Mouse (Mus musculus): ENCODE results near the gene Zbtb43. TPM values are rescaled to one million over a fixed set of nuclear protein-coding genes. Genes with fewer than 3 reads are reported as not detected.
A peak's percentile ranks its signal among the peaks of the same experiment; 100 is the strongest.

The Zbtb43 gene
- total and polyA plus RNA-seq, 3 experiments = 9.2 to 20.3 (median 20.0) TPM

DNA sequence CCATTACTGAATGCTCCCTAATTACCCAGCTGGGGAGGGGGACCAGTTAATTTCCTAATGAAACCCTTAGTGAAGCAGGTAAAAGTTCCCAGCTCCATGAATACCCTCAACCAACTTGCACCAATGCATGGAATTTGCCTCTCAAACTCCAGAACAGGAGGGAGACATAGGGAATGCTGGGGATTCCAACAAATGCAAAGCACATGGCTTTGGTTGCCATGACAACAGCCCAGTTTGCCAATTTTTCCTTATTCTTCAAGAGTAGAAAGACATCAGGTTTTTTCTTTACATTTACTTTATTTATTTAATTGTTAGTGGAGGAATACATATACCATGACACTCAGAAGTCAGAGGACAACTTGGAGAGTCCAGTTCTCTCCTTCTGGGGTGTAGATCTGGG lies 7.6 kb upstream of the Zbtb43 start:
- H3K4me3 ChIP-seq = no peak overlapping the region

DNA sequence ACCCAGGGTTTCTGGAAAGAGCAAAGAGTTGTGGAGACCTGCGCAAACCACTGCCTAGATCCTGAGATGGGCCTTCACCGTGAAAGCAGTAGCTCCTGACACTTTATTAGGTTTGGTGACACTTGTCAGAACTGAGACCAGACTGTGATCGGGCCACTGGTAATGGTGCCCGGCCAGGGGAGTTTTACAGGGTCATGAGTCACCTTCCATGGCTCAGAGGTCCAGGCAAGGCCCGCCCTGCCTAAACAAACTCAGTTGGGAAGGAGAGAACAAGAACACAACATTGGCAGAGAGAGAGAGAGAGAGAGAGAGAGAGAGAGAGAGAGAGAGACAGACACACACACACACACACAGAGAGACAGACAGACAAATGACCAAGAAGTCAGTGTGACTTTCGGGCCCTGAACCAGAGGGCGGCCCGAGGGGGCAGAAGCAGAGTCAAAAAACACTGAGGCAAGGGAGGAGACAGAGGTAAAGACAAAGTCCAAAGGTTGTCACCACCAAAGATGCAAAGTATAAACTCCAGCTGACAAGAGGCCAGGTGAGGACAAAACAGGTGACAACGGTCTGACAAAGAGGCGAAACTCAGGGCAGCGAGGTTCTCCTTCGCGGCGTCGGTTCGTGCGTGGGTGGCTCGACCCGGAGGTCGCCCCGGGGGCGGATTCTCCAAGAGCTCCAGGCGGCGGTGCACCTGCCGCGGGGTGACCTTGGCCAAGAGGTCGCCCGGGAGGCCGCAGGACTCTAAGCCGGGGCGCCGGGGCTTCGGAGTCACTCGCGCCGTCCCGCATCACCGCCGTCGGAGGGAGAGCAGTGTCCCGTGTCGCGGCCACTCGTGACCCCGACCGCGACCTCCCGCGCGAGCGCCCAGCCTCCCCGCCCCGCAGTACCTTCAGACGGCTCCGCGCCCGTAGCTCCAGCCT lies 553 bp downstream of the Zbtb43 start:
- Histone ChIP-seq H3K4me1 (ENCODE audit: control insufficient read depth, insufficient read depth, low read length) (peaks cover 10% of the 10 kb centered on the region), H3K79me2 (replicated peaks; ENCODE audit: control insufficient read depth, insufficient read depth, low read length) (peaks cover 3% of the 10 kb centered on the region; the same call in 1 of the 2 replicates), H3K27me3 (ENCODE audit: control insufficient read depth, insufficient read depth, low read length) (no peaks in the 10 kb centered on the region), H3K4me3 (peak overlapping the region; percentile 87), H3K9ac (ENCODE audit: low read depth, low read length) (peak overlapping the region; percentile 95), H3K36me3 (ENCODE audit: control insufficient read depth, insufficient read depth, low read length) (peaks cover 14% of the 10 kb centered on the region), H3K27ac (peak overlapping the region; percentile 90)
- 3% methylated on average over 57 of the region's 57 CpGs for WGBS
- no peak for TF ChIP-seq CTCF (IDR thresholded peaks at IDR 0.05)
- no peak for TF ChIP-seq POLR2A (IDR thresholded peaks at IDR 0.05; ENCODE audit: insufficient read depth, low read depth, low read length)
- TF ChIP-seq EP300 (IDR thresholded peaks at IDR 0.05; ENCODE audit: insufficient read depth, low read depth, low read length) = no peak
- DNase-seq = peak in 1 of 2 experiments; percentile 20
- intact Hi-C loops (cut with DNase I) = loop anchor here (5.0 kb wide), 1 partner anchor 36 kb away; the partner anchor contains the start of gene Zbtb34

More for the DNA sequence above, 7.6 kb upstream of the Zbtb43 start:
- Histone ChIP-seq H3K4me1 (ENCODE audit: control insufficient read depth, insufficient read depth, low read length) (no peaks in the 10 kb centered on the region), H3K27ac (no peak overlapping the region), H3K9ac (ENCODE audit: low read depth, low read length) (no peak overlapping the region), H3K79me2 (replicated peaks; ENCODE audit: control insufficient read depth, insufficient read depth, low read length) (no peaks in the 10 kb centered on the region), H3K36me3 (ENCODE audit: control insufficient read depth, insufficient read depth, low read length) (no peaks in the 10 kb centered on the region), H3K27me3 (ENCODE audit: control insufficient read depth, insufficient read depth, low read length) (no peaks in the 10 kb centered on the region; the same call in 1 of the 2 replicates)
- no peak for TF ChIP-seq EP300 (IDR thresholded peaks at IDR 0.05; ENCODE audit: insufficient read depth, low read depth, low read length)
- no peak for DNase-seq
- intact Hi-C loops (cut with DNase I) = no loop called here

DNA sequence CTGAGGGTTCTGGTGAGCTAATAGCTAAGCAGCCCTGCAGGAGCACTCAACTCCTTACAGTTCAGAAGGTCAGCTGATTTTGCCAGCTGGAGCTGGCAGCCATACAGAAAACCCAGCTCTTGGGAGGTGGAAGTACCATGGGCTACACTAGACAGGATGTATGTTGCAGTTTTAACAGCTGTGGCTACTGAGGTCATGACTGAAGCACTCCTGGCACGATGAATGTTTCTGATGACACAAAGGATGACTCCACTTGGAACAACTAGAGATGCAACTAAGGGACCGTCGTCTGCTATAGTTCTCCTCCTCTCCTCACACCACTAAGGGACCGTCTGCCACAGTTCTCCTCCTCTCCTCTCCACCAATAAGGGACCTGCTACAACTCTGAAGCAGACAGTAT lies 2.4 kb downstream of the Zbtb43 start:
- Histone ChIP-seq H3K79me2 (replicated peaks; ENCODE audit: control insufficient read depth, insufficient read depth, low read length) (peaks cover 3% of the 10 kb centered on the region; the same call in 1 of the 2 replicates), H3K36me3 (ENCODE audit: control insufficient read depth, insufficient read depth, low read length) (peaks cover 14% of the 10 kb centered on the region), H3K27ac (no peak overlapping the region), H3K27me3 (ENCODE audit: control insufficient read depth, insufficient read depth, low read length) (no peaks in the 10 kb centered on the region), H3K4me1 (ENCODE audit: control insufficient read depth, insufficient read depth, low read length) (peaks cover 10% of the 10 kb centered on the region), H3K9ac (ENCODE audit: low read depth, low read length) (no peak overlapping the region; the same call in 1 of the 2 replicates), H3K4me3 (no peak overlapping the region)
- TF ChIP-seq POLR2A (IDR thresholded peaks at IDR 0.05; ENCODE audit: insufficient read depth, low read depth, low read length) (no peak), EP300 (IDR thresholded peaks at IDR 0.05; ENCODE audit: insufficient read depth, low read depth, low read length) (no peak), CTCF (IDR thresholded peaks at IDR 0.05) (no peak)
- DNase-seq = peak in 1 of 2 experiments; percentile 40
- WGBS = 12% methylated on average over 4 of the region's 4 CpGs
- intact Hi-C loops (cut with DNase I) = loop anchor here (5.0 kb wide), 1 partner anchor 34 kb away; the partner anchor contains the start of gene Zbtb34

DNA sequence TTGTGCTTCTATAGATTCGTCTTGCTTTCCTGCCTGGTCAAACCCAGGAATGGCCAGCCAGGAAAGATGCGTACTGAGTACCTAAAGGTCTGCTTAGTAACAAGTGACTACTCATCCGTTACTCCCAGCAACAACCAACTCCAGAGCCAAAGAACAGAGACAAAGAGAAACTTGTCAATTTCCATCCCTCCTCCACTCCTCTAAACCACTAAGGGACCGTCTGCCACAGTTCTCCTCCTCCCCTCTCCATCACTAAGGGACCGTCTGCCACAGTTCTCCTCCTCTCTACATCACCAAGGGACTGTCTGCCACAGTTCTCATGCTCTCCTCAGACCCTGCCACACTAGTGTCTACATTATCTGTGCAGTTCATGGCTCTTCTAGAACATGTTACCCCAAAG lies 3.1 kb downstream of the Zbtb43 start:
- intact Hi-C loops (cut with DNase I) = loop anchor here (5.0 kb wide), 1 partner anchor 33 kb away; the partner anchor contains the start of gene Zbtb34
- 71% methylated on average over 5 of the region's 5 CpGs for WGBS
- H3K4me1 ChIP-seq (ENCODE audit: control insufficient read depth, insufficient read depth, low read length) = peaks cover 10% of the 10 kb centered on the region
- H3K4me3 ChIP-seq = no peak overlapping the region
- no peak overlapping the region for H3K27ac ChIP-seq
- TF ChIP-seq EP300 (IDR thresholded peaks at IDR 0.05; ENCODE audit: insufficient read depth, low read depth, low read length) (no peak), CTCF (IDR thresholded peaks at IDR 0.05) (no peak)
- peaks cover 14% of the 10 kb centered on the region for H3K36me3 ChIP-seq (ENCODE audit: control insufficient read depth, insufficient read depth, low read length)
- H3K9ac ChIP-seq (ENCODE audit: low read depth, low read length) = no peak overlapping the region
- H3K27me3 ChIP-seq (ENCODE audit: control insufficient read depth, insufficient read depth, low read length) = no peaks in the 10 kb centered on the region
- H3K79me2 ChIP-seq (replicated peaks; ENCODE audit: control insufficient read depth, insufficient read depth, low read length) = peaks cover 3% of the 10 kb centered on the region; the same call in 1 of the 2 replicates
- DNase-seq = no peak

DNA sequence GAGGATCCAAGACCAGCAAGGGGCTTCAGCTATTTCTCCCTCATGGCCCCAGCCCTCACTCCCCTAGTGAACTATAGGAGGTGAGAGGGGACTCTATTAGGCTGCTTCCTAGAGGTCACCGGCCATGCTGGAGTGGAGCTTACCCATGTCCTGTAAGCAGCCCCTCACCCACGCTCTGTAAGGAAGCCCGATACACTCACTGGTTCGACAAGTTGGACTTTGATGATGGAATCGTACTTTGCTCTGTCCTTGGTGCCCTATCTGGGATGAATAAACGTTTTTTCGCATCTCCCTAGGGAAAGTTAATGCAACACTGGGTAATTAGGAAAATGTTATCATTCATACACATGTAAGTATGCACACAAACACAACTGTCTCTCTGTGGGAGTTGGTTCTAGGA lies 6.3 kb downstream of the Zbtb43 start:
- Histone ChIP-seq H3K36me3 (ENCODE audit: control insufficient read depth, insufficient read depth, low read length) (peaks cover 13% of the 10 kb centered on the region), H3K4me1 (ENCODE audit: control insufficient read depth, insufficient read depth, low read length) (peaks cover 7% of the 10 kb centered on the region), H3K27me3 (ENCODE audit: control insufficient read depth, insufficient read depth, low read length) (no peaks in the 10 kb centered on the region), H3K27ac (no peak overlapping the region), H3K4me3 (no peak overlapping the region), H3K9ac (ENCODE audit: low read depth, low read length) (no peak overlapping the region), H3K79me2 (replicated peaks; ENCODE audit: control insufficient read depth, insufficient read depth, low read length) (peaks cover 4% of the 10 kb centered on the region; the same call in 1 of the 2 replicates)
- DNase-seq = no peak
- TF ChIP-seq POLR2A (IDR thresholded peaks at IDR 0.05; ENCODE audit: insufficient read depth, low read depth, low read length) = no peak
- TF ChIP-seq CTCF (IDR thresholded peaks at IDR 0.05) = no peak
- 87% methylated on average over 7 of the region's 7 CpGs for whole genome bisulfite sequencing
- intact Hi-C loops (cut with DNase I) = no loop called here

DNA sequence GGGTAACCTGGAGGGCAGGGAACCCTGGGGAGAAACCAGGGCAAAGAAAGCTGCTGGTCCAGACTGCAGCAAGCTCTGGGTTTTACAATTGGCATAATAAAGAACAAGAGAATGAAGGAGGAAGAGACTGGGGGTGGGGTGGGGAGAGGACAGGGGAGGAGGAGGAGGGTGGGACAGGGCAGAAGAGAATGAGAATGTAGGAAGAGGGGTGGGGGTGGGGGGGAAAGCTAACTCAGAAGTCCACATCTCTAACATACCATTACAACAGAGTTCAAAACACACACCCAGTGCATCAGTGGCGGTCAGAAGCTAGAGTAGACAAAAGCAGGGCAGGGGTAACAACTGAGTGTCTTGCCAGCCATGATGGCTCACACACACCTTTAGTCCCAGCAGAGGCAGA lies 7.3 kb downstream of the Zbtb43 start:
- peaks cover 6% of the 10 kb centered on the region for H3K4me1 ChIP-seq (ENCODE audit: control insufficient read depth, insufficient read depth, low read length)
- 100% methylated on average over 1 of the region's 1 CpGs for WGBS
- H3K4me3 ChIP-seq = no peak overlapping the region
- intact Hi-C loops (cut with DNase I) = no loop called here
- no peak for DNase-seq
- H3K27me3 ChIP-seq (ENCODE audit: control insufficient read depth, insufficient read depth, low read length) = no peaks in the 10 kb centered on the region
- H3K27ac ChIP-seq = no peak overlapping the region
- H3K79me2 ChIP-seq (replicated peaks; ENCODE audit: control insufficient read depth, insufficient read depth, low read length) = peaks cover 4% of the 10 kb centered on the region
- no peak overlapping the region for H3K9ac ChIP-seq (ENCODE audit: low read depth, low read length)
- H3K36me3 ChIP-seq (ENCODE audit: control insufficient read depth, insufficient read depth, low read length) = peaks cover 6% of the 10 kb centered on the region
- no peak for TF ChIP-seq EP300 (IDR thresholded peaks at IDR 0.05; ENCODE audit: insufficient read depth, low read depth, low read length)
- no peak for TF ChIP-seq POLR2A (IDR thresholded peaks at IDR 0.05; ENCODE audit: insufficient read depth, low read depth, low read length)
- TF ChIP-seq CTCF (IDR thresholded peaks at IDR 0.05) = no peak

Data from heart, adult 2 months (tissue).